Mouse (Mus musculus) brown adipose tissue, adult 24 weeks (tissue): ENCODE results near the gene Mcm7. TPM values are rescaled to one million over a fixed set of nuclear protein-coding genes. Genes with fewer than 3 reads are reported as not detected.

Experiments
- H3K27ac ChIP-seq: fragments of 200-500 bp; replicated peaks from 2 replicates; pipeline ENCODE4 v1.5.1; 2012; ENCODE audit warnings: low read depth, mild to moderate bottlenecking, low read length
- H3K4me1 ChIP-seq: fragments of 200-500 bp; 2 replicates; pipeline ENCODE4 v1.6.1; 2012; ENCODE audit warnings: low read length, mixed read lengths; ENCODE audit not compliant: control insufficient read depth, insufficient read depth, insufficient read length
- H3K4me3 ChIP-seq: fragments of 200-500 bp; 2 replicates; pipeline ENCODE4 v1.5.1; 2012; ENCODE audit warnings: low read depth, mild to moderate bottlenecking, low read length, moderate library complexity; ENCODE audit not compliant: insufficient read depth
- polyA plus RNA-seq: library from polyadenylated mRNA; stranded (reverse); fragments of >200 nt; gene quantifications from 2 replicates; pipeline ENCODE4 v1.2.4, GENCODE M21; 2012; ENCODE audit not compliant: missing spikeins, insufficient read depth, insufficient read length

Gene Mcm7
- polyA plus RNA-seq, 1 experiment, result 8.5 TPM

- Histone ChIP-seq H3K27ac (peak overlapping the region; percentile 90), H3K4me3 (peak overlapping the region; percentile 78), H3K4me1 (peaks cover 3% of the 10 kb centered on the region; the same call in 1 of the 2 replicates)
These were observed 1.2 kb downstream of the Mcm7 start for GRCm38 (mm10) chr5:138170936-138171561.

GRCm38 (mm10) chr5:138165594-138165993 is 6.6 kb downstream of the Mcm7 start:
- Histone ChIP-seq H3K4me1 (peaks cover 2% of the 10 kb centered on the region; the same call in 1 of the 2 replicates), H3K27ac (no peak overlapping the region), H3K4me3 (no peak overlapping the region)

GRCm38 (mm10) chr5:138163610-138164009 is 8.6 kb downstream of the Mcm7 start:
- peaks cover 2% of the 10 kb centered on the region; the same call in 1 of the 2 replicates for H3K4me1 ChIP-seq
- no peak overlapping the region for H3K4me3 ChIP-seq
- H3K27ac ChIP-seq, result no peak overlapping the region

GRCm38 (mm10) chr5:138163046-138163445 is 9.2 kb downstream of the Mcm7 start:
- Histone ChIP-seq H3K4me1 (peaks cover 2% of the 10 kb centered on the region; the same call in 1 of the 2 replicates), H3K27ac (no peak overlapping the region), H3K4me3 (no peak overlapping the region)

GRCm38 (mm10) chr5:138160842-138161665 is 11.2 kb downstream of the Mcm7 start, which contains the start of gene Cops6:
Cops6 (plus strand) TSS chr5:138161071.
- Histone ChIP-seq H3K4me1 (peaks cover 2% of the 10 kb centered on the region; the same call in 1 of the 2 replicates), H3K4me3 (peak within 1 kb of the TSS; percentile 83), H3K27ac (peak within 1 kb of the TSS; percentile 53)

- no peak overlapping the region for H3K27ac ChIP-seq
- H3K4me1 ChIP-seq, result peaks cover 2% of the 10 kb centered on the region; the same call in 1 of the 2 replicates
- no peak overlapping the region for H3K4me3 ChIP-seq
These were observed 11.9 kb downstream of the Mcm7 start for GRCm38 (mm10) chr5:138160224-138160762.

GRCm38 (mm10) chr5:138155443-138155976 is 16.7 kb downstream of the Mcm7 start, which contains the start of gene Zfp113:
Zfp113 (minus strand) TSS chr5:138155744.
- no peaks in the 10 kb centered on the region for H3K4me1 ChIP-seq
- H3K27ac ChIP-seq, result peak within 1 kb of the TSS; percentile 92
- H3K4me3 ChIP-seq, result peak within 1 kb of the TSS; percentile 97

GRCm38 (mm10) chr5:138154390-138154789 is 17.8 kb downstream of the Mcm7 start:
- Histone ChIP-seq H3K4me3 (no peak overlapping the region), H3K4me1 (no peaks in the 10 kb centered on the region), H3K27ac (no peak overlapping the region)

GRCm38 (mm10) chr5:138138585-138138984 is 33.6 kb downstream of the Mcm7 start:
- H3K4me1 ChIP-seq, result no peaks in the 10 kb centered on the region
- H3K27ac ChIP-seq, result no peak overlapping the region
- no peak overlapping the region for H3K4me3 ChIP-seq

GRCm38 (mm10) chr5:138137935-138138549 is 34.2 kb downstream of the Mcm7 start:
- no peak overlapping the region for H3K4me3 ChIP-seq
- H3K27ac ChIP-seq, result no peak overlapping the region
- H3K4me1 ChIP-seq, result no peaks in the 10 kb centered on the region

- Histone ChIP-seq H3K4me1 (no peaks in the 10 kb centered on the region), H3K27ac (no peak overlapping the region), H3K4me3 (no peak overlapping the region)
These were observed 35.0 kb downstream of the Mcm7 start for GRCm38 (mm10) chr5:138137257-138137656.

- Histone ChIP-seq H3K4me3 (no peak overlapping the region), H3K4me1 (no peaks in the 10 kb centered on the region), H3K27ac (no peak overlapping the region)
These were observed 39.7 kb downstream of the Mcm7 start for GRCm38 (mm10) chr5:138132425-138133064.

- H3K4me1 ChIP-seq, result 0 out of 2 replicates have a peak, but pooled peaks cover 5% of the 10 kb centered on the region
- no peak overlapping the region for H3K27ac ChIP-seq
- peak overlapping the region; percentile 97; the same call in 1 of the 2 replicates for H3K4me3 ChIP-seq
These were observed 54.2 kb downstream of the Mcm7 start for GRCm38 (mm10) chr5:138118041-138118440.
